Comparison of ENCODE assay signal across 9 mouse cellular contexts in the genomic region with DNA sequence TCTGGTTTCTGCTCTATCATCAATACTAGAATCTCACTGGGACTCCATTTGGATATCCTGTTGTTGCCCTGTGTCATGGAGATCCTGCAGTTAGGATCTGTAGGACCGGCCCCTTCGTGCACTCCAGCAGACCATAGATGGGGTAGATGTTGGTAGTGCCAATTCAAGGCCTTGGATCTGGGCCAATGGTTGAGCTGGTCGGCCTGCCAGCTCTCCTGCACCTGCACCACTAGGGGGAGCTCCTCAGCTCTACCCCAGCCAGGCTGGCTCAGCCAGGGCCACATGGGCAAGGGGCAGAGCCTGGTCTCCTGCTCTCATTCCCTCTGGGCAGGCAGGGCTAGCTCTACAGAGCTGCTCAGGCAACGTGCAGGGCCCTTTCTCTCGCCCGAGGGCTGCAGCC.
DNase-seq lines count a peak whose midpoint lies in the region; ATAC-seq and TF ChIP-seq lines count a peak whose summit lies in the region.
"Had no signal": no experiment of that assay in that cellular context is flagged by ENCODE, and none has a peak within 500 bp of the region (broad histone marks: within the 10 kb centered on the region; RNA-seq: fewer than 3 reads in every experiment).

No protein-coding gene starts in this region.

- intact Hi-C loops in gastrocnemius, adult 2 months (cut with DNase I): no loop called here

- H3K27me3 ChIP-seq in liver, embryonic 13.5 days: no peaks in the 10 kb centered on the region
- no peaks in the 10 kb centered on the region for H3K27me3 ChIP-seq in forebrain, embryonic 14.5 days (replicated peaks; ENCODE audit: control insufficient read depth, insufficient read depth, low read length)
- H3K27me3 ChIP-seq: hindbrain, embryonic 15.5 days had no signal

- peak; percentile 57; the same call in 1 of the 2 replicates for ATAC-seq in liver, embryonic 13.5 days (ENCODE audit: low read depth)
- ATAC-seq in forebrain, embryonic 14.5 days: no peak

- no peak overlapping the region for H3K9ac ChIP-seq in liver, embryonic 13.5 days
- H3K9ac ChIP-seq in forebrain, embryonic 14.5 days (ENCODE audit: low read length): no peak overlapping the region
- H3K9ac ChIP-seq: hindbrain, embryonic 15.5 days had no signal

- 62% methylated on average over 6 of the region's 6 CpGs for WGBS in liver, embryonic 13.5 days (ENCODE audit: insufficient replicate concordance)
- WGBS in forebrain, embryonic 14.5 days: 85% methylated on average over 6 of the region's 6 CpGs

- peak; percentile 78 for TF ChIP-seq CTCF in gastrocnemius, adult 2 months (IDR thresholded peaks at IDR 0.05)

- no peak overlapping the region for H3K27ac ChIP-seq in gastrocnemius, adult 2 months
- no peak overlapping the region for H3K27ac ChIP-seq in liver, embryonic 13.5 days
- no peak overlapping the region for H3K27ac ChIP-seq in forebrain, embryonic 14.5 days (ENCODE audit: low read depth, low read length)
- H3K27ac ChIP-seq: hindbrain, embryonic 15.5 days had no signal

- no peaks in the 10 kb centered on the region for H3K4me1 ChIP-seq in liver, embryonic 13.5 days (replicated peaks)
- no peaks in the 10 kb centered on the region for H3K4me1 ChIP-seq in forebrain, embryonic 14.5 days (ENCODE audit: control insufficient read depth, insufficient read depth, low read length)
- H3K4me1 ChIP-seq: hindbrain, embryonic 15.5 days had no signal

- no peaks in the 10 kb centered on the region for H3K9me3 ChIP-seq in liver, embryonic 13.5 days (replicated peaks)
- H3K9me3 ChIP-seq in forebrain, embryonic 14.5 days (replicated peaks; ENCODE audit: control insufficient read depth, low read length): no peaks in the 10 kb centered on the region
- H3K9me3 ChIP-seq: hindbrain, embryonic 15.5 days had no signal

- peak; percentile 4 to 11 for DNase-seq in cerebellum, adult 18-20 months
- no peak for DNase-seq in cerebellum, adult 11 months
- peak; percentile 35 for DNase-seq in right cerebral cortex, postnatal 14 days
- DNase-seq in right cerebral cortex, postnatal 36 days (ENCODE audit: low spot score in 2 of 2): no peak
- DNase-seq in gastrocnemius, adult 2 months: peak; percentile 64
- peak; percentile 13 for DNase-seq in liver, embryonic 13.5 days
- peak; percentile 19 for DNase-seq in spleen, adult 12 weeks (ENCODE audit: low spot score)
- no peak for DNase-seq in forebrain, embryonic 14.5 days (ENCODE audit: low spot score)

- H3K4me3 ChIP-seq in gastrocnemius, adult 2 months: no peak overlapping the region
- no peak overlapping the region for H3K4me3 ChIP-seq in liver, embryonic 13.5 days (replicated peaks)
- no peak overlapping the region for H3K4me3 ChIP-seq in forebrain, embryonic 14.5 days (ENCODE audit: low read depth, low read length)
- H3K4me3 ChIP-seq: hindbrain, embryonic 15.5 days had no signal

- no peaks in the 10 kb centered on the region for H3K36me3 ChIP-seq in liver, embryonic 13.5 days
- H3K36me3 ChIP-seq in forebrain, embryonic 14.5 days (ENCODE audit: control insufficient read depth, insufficient read depth, low read length): no peaks in the 10 kb centered on the region
- H3K36me3 ChIP-seq: hindbrain, embryonic 15.5 days had no signal

- no peak overlapping the region for H3K4me2 ChIP-seq in liver, embryonic 13.5 days
- no peak overlapping the region for H3K4me2 ChIP-seq in forebrain, embryonic 14.5 days (ENCODE audit: low read length)
- H3K4me2 ChIP-seq: hindbrain, embryonic 15.5 days had no signal

Comparison
In these comparisons a context has a peak if more than half of its experiments do, and no peak if none do; other contexts are left out.
1. DNase-seq: peak in cerebellum, adult 18-20 months (2 of 2), right cerebral cortex, postnatal 14 days (single experiment), gastrocnemius, adult 2 months (single experiment), liver, embryonic 13.5 days (single experiment) and spleen, adult 12 weeks (single experiment); none in cerebellum, adult 11 months (single experiment), right cerebral cortex, postnatal 36 days (0 of 2) and forebrain, embryonic 14.5 days (single experiment).